Mouse (Mus musculus) bone marrow macrophage, adult 2 months (primary cell): ENCODE measurements around the gene 9130019O22Rik.
"Not testable (repeated sequence)": the region's sequence is repeated elsewhere in the genome, so short reads cannot be mapped to it uniquely, and the experiment has no call there.

Experiments used
- CTCF ChIP-seq: IDR thresholded peaks from 2 replicates; pipeline ENCODE4 v1.5.1; 2012; ENCODE audit warnings: low read depth, mild to moderate bottlenecking, low read length, moderate library complexity
- POLR2A ChIP-seq: IDR thresholded peaks from 2 replicates; pipeline ENCODE4 v1.6.1; 2012; ENCODE audit warnings: mild to moderate bottlenecking, low read depth, low read length, borderline replicate concordance

DNA sequence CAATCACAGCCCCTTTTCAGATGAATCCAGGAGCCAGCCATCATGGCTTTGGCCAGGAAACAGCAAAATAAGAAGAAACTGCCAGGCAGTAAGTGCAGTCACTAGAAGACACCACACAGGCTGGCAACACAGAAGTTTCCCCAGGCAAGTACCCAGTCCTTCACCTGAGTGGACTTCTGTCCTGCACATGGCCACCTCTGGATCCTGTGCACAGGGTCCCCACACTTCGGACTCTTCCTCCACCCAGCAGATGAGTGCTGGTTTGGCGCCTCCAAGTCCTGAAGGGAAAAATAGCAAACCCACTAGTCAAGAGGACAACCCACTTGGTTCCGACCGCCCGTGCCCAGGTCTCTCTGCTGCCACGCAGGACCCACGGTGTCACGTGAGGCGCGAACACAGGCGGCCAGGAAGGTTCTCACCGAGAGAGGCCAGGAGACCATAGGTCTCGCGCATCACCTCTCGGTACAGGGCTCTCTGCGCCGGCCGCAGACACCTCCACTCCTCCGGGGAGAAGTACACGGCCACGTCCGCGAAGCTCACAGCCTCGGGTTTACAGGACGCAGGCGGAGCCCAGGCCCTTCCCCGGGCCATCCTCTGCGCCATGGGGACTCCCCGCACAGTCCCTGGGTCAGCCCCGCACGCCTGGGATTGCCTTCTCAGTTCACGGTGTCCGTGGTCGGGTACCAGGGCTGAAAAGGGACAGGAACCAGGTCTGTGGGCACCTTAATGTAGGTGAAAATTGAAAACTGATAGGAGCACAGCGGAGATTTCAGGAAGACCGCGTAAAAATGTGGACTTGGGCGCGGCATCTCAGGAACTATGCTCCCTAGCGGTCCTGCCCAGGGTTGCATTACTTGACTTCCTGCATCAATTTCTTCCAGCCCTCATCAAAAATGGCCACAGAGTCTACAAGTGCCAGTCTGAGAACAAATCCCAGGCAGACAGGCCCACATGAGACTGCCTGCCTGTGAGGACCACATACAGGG lies 19.3 kb upstream of the 9130019O22Rik start, which contains the start of gene Zfp764:
- not testable (repeated sequence) for TF ChIP-seq POLR2A
- peak; percentile 59 for TF ChIP-seq CTCF
